Mouse (Mus musculus): ENCODE measurements around the gene Phf19. TPM values are rescaled to one million over a fixed set of nuclear protein-coding genes. Genes with fewer than 3 reads are reported as not detected.

The Phf19 gene
- polyA plus RNA-seq, 1 experiment = 2.2 TPM

GRCm38 (mm10) chr2:34914069-34914822 lies 420 bp upstream of the Phf19 start:
- Histone ChIP-seq H3K4me1 (ENCODE audit: control insufficient read depth, insufficient read depth, low read length) (peaks cover 3% of the 10 kb centered on the region; the same call in 1 of the 2 replicates), H3K27me3 (ENCODE audit: control insufficient read depth, insufficient read depth, low read length) (peaks cover 1% of the 10 kb centered on the region; the same call in 1 of the 2 replicates), H3K27ac (ENCODE audit: insufficient read depth, low read length) (no peak overlapping the region), H3K4me3 (replicated peaks; ENCODE audit: insufficient read depth, low read depth, low read length) (peak overlapping the region; percentile 50)
- WGBS = 7% methylated on average over 40 of the region's 50 CpGs
- no peak for TF ChIP-seq POLR2A (IDR thresholded peaks at IDR 0.05; ENCODE audit: borderline replicate concordance, insufficient read depth, low read length)
- DNase-seq = no peak

DNA sequence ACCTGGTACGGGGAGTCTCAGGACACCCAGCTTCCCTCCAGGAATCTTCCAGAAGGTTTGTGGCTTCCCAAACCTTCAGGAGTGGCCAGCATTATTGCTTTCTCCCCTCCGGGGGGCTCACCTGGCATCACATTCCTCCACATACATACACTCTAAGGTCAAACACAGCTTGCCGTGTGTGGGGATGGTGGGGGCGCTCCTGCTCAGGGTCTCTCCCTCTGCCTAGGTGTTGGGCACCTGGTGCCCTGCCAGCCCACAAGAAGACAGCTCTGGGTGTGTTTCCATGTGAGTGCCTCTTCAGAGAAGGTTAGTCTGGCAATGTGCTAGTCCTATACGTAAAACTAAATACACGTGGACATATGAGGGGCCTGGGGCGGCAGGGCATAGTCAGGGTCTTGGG lies 1.2 kb downstream of the Phf19 start:
- TF ChIP-seq CTCF (IDR thresholded peaks at IDR 0.05; ENCODE audit: borderline replicate concordance, insufficient read depth, low read depth, low read length) (no peak), POLR2A (IDR thresholded peaks at IDR 0.05; ENCODE audit: borderline replicate concordance, insufficient read depth, low read length) (no peak)
- Histone ChIP-seq H3K4me3 (replicated peaks; ENCODE audit: insufficient read depth, low read depth, low read length) (no peak overlapping the region), H3K4me1 (ENCODE audit: control insufficient read depth, insufficient read depth, low read length) (peaks cover 3% of the 10 kb centered on the region; the same call in 1 of the 2 replicates), H3K27me3 (ENCODE audit: control insufficient read depth, insufficient read depth, low read length) (peaks cover 1% of the 10 kb centered on the region; the same call in 1 of the 2 replicates), H3K27ac (ENCODE audit: insufficient read depth, low read length) (no peak overlapping the region)
- DNase-seq = no peak
- WGBS = 71% methylated on average over 7 of the region's 7 CpGs

GRCm38 (mm10) chr2:34911871-34912270 lies 2.0 kb downstream of the Phf19 start:
- Histone ChIP-seq H3K27ac (ENCODE audit: insufficient read depth, low read length) (no peak overlapping the region), H3K27me3 (ENCODE audit: control insufficient read depth, insufficient read depth, low read length) (peaks cover 1% of the 10 kb centered on the region; the same call in 1 of the 2 replicates), H3K4me1 (ENCODE audit: control insufficient read depth, insufficient read depth, low read length) (peaks cover 3% of the 10 kb centered on the region; the same call in 1 of the 2 replicates), H3K4me3 (replicated peaks; ENCODE audit: insufficient read depth, low read depth, low read length) (no peak overlapping the region)
- TF ChIP-seq POLR2A (IDR thresholded peaks at IDR 0.05; ENCODE audit: borderline replicate concordance, insufficient read depth, low read length) (no peak), CTCF (IDR thresholded peaks at IDR 0.05; ENCODE audit: borderline replicate concordance, insufficient read depth, low read depth, low read length) (no peak)
- DNase-seq = no peak
- 94% methylated on average over 5 of the region's 5 CpGs for WGBS

DNA sequence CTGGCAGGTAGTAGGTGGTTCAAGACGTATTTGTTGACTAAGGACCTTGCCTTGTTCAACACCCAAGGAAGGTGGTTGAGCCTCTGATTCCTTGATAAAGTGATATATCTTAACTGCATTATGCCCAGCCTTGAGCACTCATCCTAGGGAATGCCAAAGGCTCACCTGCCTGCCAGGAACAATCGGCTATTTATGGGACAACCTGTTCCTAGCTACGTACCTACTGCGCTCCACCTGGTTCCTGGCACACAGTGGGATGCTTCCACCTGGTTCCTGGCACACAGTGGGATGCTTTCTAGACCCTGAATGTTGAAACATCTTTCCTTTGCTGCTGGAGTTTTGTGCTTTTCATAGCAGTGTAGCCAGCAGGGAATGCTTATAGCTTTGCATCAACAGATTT lies 4.1 kb downstream of the Phf19 start:
- 53% methylated on average over 4 of the region's 4 CpGs for WGBS

GRCm38 (mm10) chr2:34906861-34907604 lies 6.8 kb downstream of the Phf19 start:
- TF ChIP-seq POLR2A (IDR thresholded peaks at IDR 0.05; ENCODE audit: borderline replicate concordance, insufficient read depth, low read length) (no peak), CTCF (IDR thresholded peaks at IDR 0.05; ENCODE audit: borderline replicate concordance, insufficient read depth, low read depth, low read length) (no peak)
- H3K4me1 ChIP-seq (ENCODE audit: control insufficient read depth, insufficient read depth, low read length) = peaks cover 5% of the 10 kb centered on the region
- H3K27ac ChIP-seq (ENCODE audit: insufficient read depth, low read length) = no peak overlapping the region
- 42% methylated on average over 12 of the region's 12 CpGs for WGBS
- DNase-seq = no peak
- no peaks in the 10 kb centered on the region for H3K27me3 ChIP-seq (ENCODE audit: control insufficient read depth, insufficient read depth, low read length)
- H3K4me3 ChIP-seq (replicated peaks; ENCODE audit: insufficient read depth, low read depth, low read length) = no peak overlapping the region

More for the DNA sequence above, 4.1 kb downstream of the Phf19 start:
- H3K27ac ChIP-seq (ENCODE audit: insufficient read depth, low read length) = no peak overlapping the region
- TF ChIP-seq POLR2A (IDR thresholded peaks at IDR 0.05; ENCODE audit: borderline replicate concordance, insufficient read depth, low read length) (no peak), CTCF (IDR thresholded peaks at IDR 0.05; ENCODE audit: borderline replicate concordance, insufficient read depth, low read depth, low read length) (no peak)
- no peak overlapping the region for H3K4me3 ChIP-seq (replicated peaks; ENCODE audit: insufficient read depth, low read depth, low read length)
- no peak for DNase-seq
- H3K4me1 ChIP-seq (ENCODE audit: control insufficient read depth, insufficient read depth, low read length) = peaks cover 3% of the 10 kb centered on the region; the same call in 1 of the 2 replicates
- peaks cover 1% of the 10 kb centered on the region; the same call in 1 of the 2 replicates for H3K27me3 ChIP-seq (ENCODE audit: control insufficient read depth, insufficient read depth, low read length)

- Histone ChIP-seq H3K27me3 (ENCODE audit: control insufficient read depth, insufficient read depth, low read length) (no peaks in the 10 kb centered on the region), H3K4me1 (ENCODE audit: control insufficient read depth, insufficient read depth, low read length) (peaks cover 5% of the 10 kb centered on the region), H3K27ac (ENCODE audit: insufficient read depth, low read length) (no peak overlapping the region), H3K4me3 (replicated peaks; ENCODE audit: insufficient read depth, low read depth, low read length) (no peak overlapping the region)
- TF ChIP-seq CTCF (IDR thresholded peaks at IDR 0.05; ENCODE audit: borderline replicate concordance, insufficient read depth, low read depth, low read length) (no peak), POLR2A (IDR thresholded peaks at IDR 0.05; ENCODE audit: borderline replicate concordance, insufficient read depth, low read length) (no peak)
- WGBS = 66% methylated on average over 6 of the region's 6 CpGs
- no peak for DNase-seq
Measured at GRCm38 (mm10) chr2:34906426-34906825, 7.4 kb downstream of the Phf19 start.

GRCm38 (mm10) chr2:34904849-34905542 lies 8.8 kb downstream of the Phf19 start:
- peak; percentile 95 to 97 for DNase-seq
- under 1% methylated on average over 34 of the region's 34 CpGs for WGBS
- Histone ChIP-seq H3K4me3 (replicated peaks; ENCODE audit: insufficient read depth, low read depth, low read length) (peak overlapping the region; percentile 51), H3K27ac (ENCODE audit: insufficient read depth, low read length) (peak overlapping the region; percentile 72), H3K4me1 (ENCODE audit: control insufficient read depth, insufficient read depth, low read length) (peaks cover 8% of the 10 kb centered on the region), H3K27me3 (ENCODE audit: control insufficient read depth, insufficient read depth, low read length) (no peaks in the 10 kb centered on the region)
- TF ChIP-seq CTCF (IDR thresholded peaks at IDR 0.05; ENCODE audit: borderline replicate concordance, insufficient read depth, low read depth, low read length) (no peak), POLR2A (IDR thresholded peaks at IDR 0.05; ENCODE audit: borderline replicate concordance, insufficient read depth, low read length) (peak; percentile 66; the same call in 1 of the 2 replicates)

All from cerebellum, adult 2 months (tissue).